Mouse (Mus musculus) limb, embryonic 14.5 days (tissue): ENCODE results near the gene Smim12. TPM values are rescaled to one million over a fixed set of nuclear protein-coding genes. Genes with fewer than 3 reads are reported as not detected.

Source experiments
- ATAC-seq: fragments of 200-750 bp; cut with Nextera tagmentation; 2 replicates; pipeline ENCODE4 v1.8.0; 2017; ENCODE audit warnings: low read depth, moderate number of reproducible peaks, moderate TSS enrichment; ENCODE audit not compliant: low FRiP score
- DNase-seq: peaks from one replicate; pipeline ENCODE4 v3.0.0-alpha.2; 2015; ENCODE audit warnings: low spot score
- H3K27ac ChIP-seq: fragments of 300-500 bp; sonication (generic); replicated peaks from 2 replicates; pipeline ENCODE4 v1.5.1; 2014; ENCODE audit warnings: low read depth, mild to moderate bottlenecking, low read length, moderate library complexity, mixed read lengths
- H3K27me3 ChIP-seq: fragments of 300-500 bp; sonication (generic); 2 replicates; pipeline ENCODE4 v1.6.1; 2014; ENCODE audit warnings: low read length, mixed read lengths; ENCODE audit not compliant: control insufficient read depth, insufficient read depth
- H3K36me3 ChIP-seq: fragments of 300-500 bp; sonication (generic); 2 replicates; pipeline ENCODE4 v1.6.1; 2014; ENCODE audit warnings: mild to moderate bottlenecking, low read length, moderate library complexity, mixed read lengths; ENCODE audit not compliant: control insufficient read depth, insufficient read depth
- H3K4me1 ChIP-seq: fragments of 300-500 bp; sonication (generic); 2 replicates; pipeline ENCODE4 v1.6.1; 2014; ENCODE audit warnings: antibody characterized with exemption, low read length, mixed read lengths; ENCODE audit not compliant: control insufficient read depth, insufficient read depth
- H3K4me2 ChIP-seq: fragments of 300-500 bp; sonication (generic); replicated peaks from 2 replicates; pipeline ENCODE4 v1.6.1; 2014; ENCODE audit warnings: low read depth, mild to moderate bottlenecking, low read length, moderate library complexity; ENCODE audit not compliant: severe bottlenecking
- H3K4me3 ChIP-seq: fragments of 300-500 bp; sonication (generic); replicated peaks from 2 replicates; pipeline ENCODE4 v1.5.1; 2014; ENCODE audit warnings: low read length
- H3K9ac ChIP-seq: fragments of 300-500 bp; sonication (generic); 2 replicates; pipeline ENCODE4 v1.6.1; 2014; ENCODE audit warnings: mild to moderate bottlenecking, low read depth, low read length, moderate library complexity; ENCODE audit not compliant: severe bottlenecking
- H3K9me3 ChIP-seq: fragments of 300-500 bp; sonication (generic); 2 replicates; pipeline ENCODE4 v1.6.1; 2016; ENCODE audit warnings: low read length; ENCODE audit not compliant: control insufficient read depth
- POLR2A ChIP-seq: fragments of 200-500 bp; IDR thresholded peaks from 2 replicates; pipeline ENCODE4 v1.8.0; 2012; ENCODE audit warnings: inconsistent platforms, mild to moderate bottlenecking, moderate library complexity, borderline replicate concordance; ENCODE audit not compliant: insufficient read depth, insufficient read length; ENCODE audit errors: extremely low read depth
- WGBS: fragments of 180-500 bp; shearing (Covaris S2); extraction: QIAGEN DNeasy Blood & Tissue Kit; methylation state at CpG from one replicate; pipeline ENCODE4 v1.1.7; 2014; 5-methylcytosine and 5-hydroxymethylcytosine counted together
- polyA plus RNA-seq, 2 experiments: library from polyadenylated mRNA; depleted of rRNA in 1 of 2; stranded (reverse) in 1 of 2; unstranded in 1 of 2; fragments of >200 nt; fragmentation: Nextera tagmentation in 1 of 2; extraction: Ambion mirVana in 1 of 2; gene quantifications; 2 replicates each; pipeline versions ENCODE4 v1.2.1 to v1.2.3; 2012 to 2014

The Smim12 gene
- polyA plus RNA-seq (2012; rRNA removed): 29.7 and 31.7 TPM in 2 replicates
- 50.7 and 53.3 TPM in 2 replicates for polyA plus RNA-seq (2014; fragmentation: Nextera tagmentation; extraction: Ambion mirVana)

DNA sequence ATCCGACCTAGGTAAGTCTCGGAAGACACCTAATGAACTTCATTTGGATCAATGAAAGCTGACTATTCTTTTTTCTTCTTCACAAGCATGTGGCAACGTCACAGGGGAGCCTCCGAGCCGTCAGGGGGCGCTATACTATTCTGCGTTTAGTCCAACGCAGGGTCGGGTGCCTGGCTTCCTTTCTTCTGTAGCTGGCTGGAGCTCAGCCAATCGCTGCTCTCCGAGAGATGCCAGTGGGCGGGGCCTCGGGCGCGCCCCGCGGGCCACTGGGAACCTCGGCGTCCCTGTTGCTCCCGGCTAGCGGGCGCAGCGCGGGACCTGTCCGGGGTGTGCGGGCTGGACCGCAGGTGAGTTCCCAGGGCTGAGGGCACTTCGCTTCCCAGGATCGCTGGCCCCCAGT, at the start of gene Smim12:
TSS of gene Smim12 (plus strand) at position 233 of the 400 bp plus-strand sequence.
- H3K27me3 ChIP-seq: no peaks in the 10 kb centered on the region
- peak within 1 kb of the TSS; percentile 85 for H3K4me2 ChIP-seq
- peak; percentile 99 for ATAC-seq
- no peaks in the 10 kb centered on the region for H3K9me3 ChIP-seq
- WGBS: under 1% methylated on average over 28 of the region's 29 CpGs
- DNase-seq: peak; percentile 97
- peaks cover 7% of the 10 kb centered on the region for H3K4me1 ChIP-seq
- peak within 1 kb of the TSS; percentile 97 for H3K4me3 ChIP-seq
- H3K9ac ChIP-seq: peak within 1 kb of the TSS; percentile 93
- TF ChIP-seq POLR2A: peak; percentile 81; the same call in 1 of the 2 replicates
- peaks cover 20% of the 10 kb centered on the region for H3K36me3 ChIP-seq
- H3K27ac ChIP-seq: no peak within 1 kb of the TSS

DNA sequence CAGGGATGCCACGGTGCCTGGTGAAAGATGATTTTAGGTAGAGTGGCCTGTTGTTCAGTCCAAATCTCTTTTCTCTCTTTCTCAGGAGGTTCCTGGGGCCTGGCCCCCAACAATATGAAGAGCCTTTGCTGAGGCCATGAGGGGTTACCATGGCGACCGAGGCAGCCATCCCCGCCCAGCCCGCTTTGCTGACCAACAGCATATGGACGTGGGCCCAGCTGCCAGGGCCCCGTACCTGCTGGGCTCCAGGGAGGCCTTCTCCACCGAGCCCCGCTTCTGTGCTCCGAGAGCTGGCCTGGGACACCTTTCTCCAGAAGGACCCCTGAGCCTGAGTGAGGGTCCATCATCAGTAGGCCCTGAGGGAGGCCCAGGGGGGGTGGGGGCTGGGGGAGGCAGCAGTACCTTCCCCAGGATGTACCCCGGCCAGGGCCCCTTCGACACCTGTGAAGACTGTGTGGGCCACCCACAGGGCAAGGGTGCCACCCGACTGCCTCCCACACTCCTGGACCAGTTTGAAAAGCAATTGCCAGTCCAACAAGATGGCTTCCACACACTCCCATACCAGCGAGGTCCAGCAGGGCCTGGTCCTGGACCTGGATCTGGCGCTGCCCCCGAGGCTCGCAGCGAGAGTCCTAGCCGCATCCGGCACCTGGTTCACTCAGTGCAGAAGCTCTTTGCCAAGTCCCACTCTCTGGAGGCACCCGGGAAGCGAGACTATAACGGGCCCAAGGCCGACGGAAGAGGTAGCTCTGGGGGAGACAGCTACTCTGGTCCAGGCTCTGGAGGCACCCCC, 48.9 kb upstream of the Smim12 start:
- Histone ChIP-seq H3K9me3 (no peaks in the 10 kb centered on the region), H3K4me3 (no peak overlapping the region), H3K27ac (no peak overlapping the region), H3K9ac (no peak overlapping the region), H3K4me2 (no peak overlapping the region), H3K36me3 (no peaks in the 10 kb centered on the region), H3K4me1 (0 out of 2 replicates have a peak, but pooled peaks cover 3% of the 10 kb centered on the region), H3K27me3 (no peaks in the 10 kb centered on the region)
- no peak for TF ChIP-seq POLR2A
- no peak for DNase-seq
- WGBS: 87% methylated on average over 24 of the region's 25 CpGs
- ATAC-seq: no peak

DNA sequence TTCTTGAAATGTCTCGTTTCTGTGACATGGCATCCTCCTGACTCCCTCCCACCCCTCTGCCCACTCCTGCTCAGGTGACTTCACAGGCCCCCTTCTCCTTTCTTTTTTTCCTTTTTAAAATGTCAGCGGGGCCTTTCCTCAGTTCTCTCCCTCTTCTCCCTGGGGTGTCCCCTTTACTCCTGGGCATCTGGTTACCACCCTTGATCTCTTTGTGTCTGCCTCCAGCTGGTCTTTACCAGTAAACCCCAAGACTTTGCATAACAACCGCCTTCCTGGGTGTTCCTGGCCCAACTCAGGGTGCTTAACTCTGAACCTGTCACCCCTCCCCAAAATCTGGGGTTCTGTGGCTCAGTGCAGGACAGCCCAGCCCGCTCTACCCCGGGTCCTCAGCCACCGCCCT, 45.0 kb upstream of the Smim12 start:
- H3K4me2 ChIP-seq: no peak overlapping the region
- 38% methylated on average over 6 of the region's 6 CpGs for WGBS
- no peak overlapping the region for H3K9ac ChIP-seq
- H3K4me1 ChIP-seq: peaks cover 12% of the 10 kb centered on the region; the same call in 1 of the 2 replicates
- no peaks in the 10 kb centered on the region for H3K9me3 ChIP-seq
- TF ChIP-seq POLR2A: no peak
- ATAC-seq (no peak), DNase-seq (no peak)
- H3K27ac ChIP-seq: no peak overlapping the region
- no peaks in the 10 kb centered on the region for H3K27me3 ChIP-seq
- H3K36me3 ChIP-seq: no peaks in the 10 kb centered on the region
- H3K4me3 ChIP-seq: no peak overlapping the region

DNA sequence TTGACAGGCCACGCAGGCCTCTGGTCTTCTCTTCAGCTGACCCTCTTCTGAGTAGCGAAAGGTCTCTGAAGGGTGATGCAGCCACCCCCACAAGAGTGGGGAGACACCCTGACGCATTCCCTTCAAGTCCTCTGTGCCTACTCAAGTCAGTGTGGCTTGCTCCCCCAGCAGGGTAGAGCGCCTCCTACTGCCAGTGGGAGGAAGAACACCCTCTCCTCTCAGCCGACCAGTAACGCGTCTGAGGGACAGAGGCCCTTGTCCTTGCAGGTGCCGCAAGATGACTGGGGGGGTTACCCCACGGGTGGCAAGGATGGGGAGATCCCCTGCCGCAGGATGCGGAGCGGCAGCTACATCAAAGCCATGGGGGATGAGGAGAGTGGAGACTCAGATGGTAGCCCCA, 44.2 kb upstream of the Smim12 start:
- H3K4me2 ChIP-seq: no peak overlapping the region
- no peak overlapping the region for H3K9ac ChIP-seq
- no peak for TF ChIP-seq POLR2A
- DNase-seq (no peak), ATAC-seq (no peak)
- no peaks in the 10 kb centered on the region for H3K36me3 ChIP-seq
- WGBS: 63% methylated on average over 12 of the region's 12 CpGs
- no peak overlapping the region for H3K27ac ChIP-seq
- H3K27me3 ChIP-seq: no peaks in the 10 kb centered on the region
- peaks cover 9% of the 10 kb centered on the region; the same call in 1 of the 2 replicates for H3K4me1 ChIP-seq
- no peaks in the 10 kb centered on the region for H3K9me3 ChIP-seq
- H3K4me3 ChIP-seq: no peak overlapping the region

DNA sequence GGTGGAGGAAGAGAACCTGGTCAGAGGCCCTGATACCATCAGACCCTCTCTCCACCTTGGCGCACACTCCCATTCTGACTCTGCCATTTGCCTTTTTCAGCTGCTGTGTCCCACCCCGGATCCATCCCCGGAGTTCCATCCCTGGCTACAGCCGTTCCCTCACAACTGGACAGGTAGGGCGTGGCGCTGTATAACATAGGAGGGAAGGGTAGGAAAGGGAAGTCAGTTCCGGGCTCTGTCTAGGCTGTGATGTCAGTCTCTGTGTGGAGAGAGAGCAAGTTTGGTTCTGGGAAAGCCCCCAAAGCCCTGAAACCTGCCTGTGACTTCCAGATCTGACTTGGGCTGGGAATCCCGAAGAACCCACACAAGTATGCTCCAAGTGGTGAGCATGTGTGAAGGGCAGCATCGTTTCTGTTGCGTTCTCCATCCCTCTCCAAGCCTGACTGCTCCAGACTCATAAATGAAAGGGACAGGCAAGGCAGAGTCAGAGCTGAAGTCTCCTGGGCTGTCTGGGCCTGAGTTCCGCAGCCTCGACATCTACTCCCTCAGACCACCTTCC, 43.3 kb upstream of the Smim12 start:
- Histone ChIP-seq H3K36me3 (no peaks in the 10 kb centered on the region), H3K4me1 (peaks cover 9% of the 10 kb centered on the region; the same call in 1 of the 2 replicates), H3K27me3 (no peaks in the 10 kb centered on the region), H3K27ac (no peak overlapping the region), H3K9me3 (no peaks in the 10 kb centered on the region), H3K9ac (no peak overlapping the region), H3K4me2 (no peak overlapping the region), H3K4me3 (no peak overlapping the region)
- DNase-seq (no peak), ATAC-seq (no peak)
- WGBS: 78% methylated on average over 12 of the region's 12 CpGs
- no peak for TF ChIP-seq POLR2A
